Mouse (Mus musculus) thymus, adult 2 months (tissue): ENCODE measurements around the gene Hnrnpd. TPM values are rescaled to one million over a fixed set of nuclear protein-coding genes. Genes with fewer than 3 reads are reported as not detected.

Experiments used
- DNase-seq: peaks from one replicate; pipeline ENCODE4 v3.0.0; 2021
- H3K27ac ChIP-seq: fragments of 200-500 bp; 2 replicates; pipeline ENCODE4 v1.5.1; 2012; ENCODE audit warnings: low read length, control low read depth; ENCODE audit not compliant: control insufficient read depth, insufficient read depth
- H3K27me3 ChIP-seq: fragments of 200-500 bp; 2 replicates; pipeline ENCODE4 v1.6.1; 2012; ENCODE audit warnings: mild to moderate bottlenecking, low read length, moderate library complexity, mixed read lengths; ENCODE audit not compliant: control insufficient read depth, insufficient read depth
- H3K36me3 ChIP-seq: fragments of 200-500 bp; 2 replicates; pipeline ENCODE4 v1.6.1; 2012; ENCODE audit warnings: mild to moderate bottlenecking, low read length, moderate library complexity; ENCODE audit not compliant: control insufficient read depth, insufficient read depth
- H3K4me1 ChIP-seq: fragments of 200-500 bp; replicated peaks from 2 replicates; pipeline ENCODE4 v1.6.1; 2012; ENCODE audit warnings: low read length; ENCODE audit not compliant: control insufficient read depth, insufficient read depth
- H3K4me3 ChIP-seq: fragments of 200-500 bp; 2 replicates; pipeline ENCODE4 v1.5.1; 2012; ENCODE audit warnings: mild to moderate bottlenecking, low read length, control low read depth, moderate library complexity; ENCODE audit not compliant: control insufficient read depth, insufficient read depth
- CTCF ChIP-seq: fragments of 200-500 bp; IDR thresholded peaks from 2 replicates; pipeline ENCODE4 v1.5.1; 2012; ENCODE audit warnings: mild to moderate bottlenecking, control low read depth, low read length, moderate library complexity, borderline replicate concordance; ENCODE audit not compliant: control insufficient read depth, poor library complexity, insufficient read depth; ENCODE audit errors: extremely low read depth
- POLR2A ChIP-seq: fragments of 200-500 bp; IDR thresholded peaks from 2 replicates; pipeline ENCODE4 v1.6.1; 2012; ENCODE audit warnings: mild to moderate bottlenecking, low read length, control low read depth, moderate library complexity; ENCODE audit not compliant: control insufficient read depth, poor library complexity, insufficient read depth; ENCODE audit errors: extremely low read depth
- WGBS: fragments of 180-500 bp; shearing (Covaris S2); methylation state at CpG from one replicate; pipeline ENCODE4 v1.1.7; 2018; 5-methylcytosine and 5-hydroxymethylcytosine counted together
- polyA plus RNA-seq: library from polyadenylated mRNA; depleted of rRNA; stranded (reverse); fragments of >200 nt; gene quantifications from 2 replicates; pipeline ENCODE4 v1.2.3, GENCODE M21; 2012

Gene Hnrnpd
- polyA plus RNA-seq, 1 experiment = 62.6 TPM

GRCm38 (mm10) chr5:99994680-99995079, 15.9 kb upstream of the Hnrnpd start:
- H3K27ac ChIP-seq = no peak overlapping the region
- 96% methylated on average over 3 of the region's 3 CpGs for WGBS
- H3K36me3 ChIP-seq = no peaks in the 10 kb centered on the region
- DNase-seq = no peak
- no peak overlapping the region for H3K4me3 ChIP-seq
- H3K27me3 ChIP-seq = no peaks in the 10 kb centered on the region
- H3K4me1 ChIP-seq = no peaks in the 10 kb centered on the region
- no peak for TF ChIP-seq CTCF
- no peak for TF ChIP-seq POLR2A

- TF ChIP-seq POLR2A = no peak
- TF ChIP-seq CTCF = no peak
- Histone ChIP-seq H3K27ac (no peak overlapping the region), H3K27me3 (no peaks in the 10 kb centered on the region), H3K4me3 (no peak overlapping the region), H3K4me1 (no peaks in the 10 kb centered on the region), H3K36me3 (no peaks in the 10 kb centered on the region)
- 93% methylated on average over 3 of the region's 3 CpGs for WGBS
- no peak for DNase-seq
Measured at GRCm38 (mm10) chr5:99994166-99994565, 15.4 kb upstream of the Hnrnpd start.

DNA sequence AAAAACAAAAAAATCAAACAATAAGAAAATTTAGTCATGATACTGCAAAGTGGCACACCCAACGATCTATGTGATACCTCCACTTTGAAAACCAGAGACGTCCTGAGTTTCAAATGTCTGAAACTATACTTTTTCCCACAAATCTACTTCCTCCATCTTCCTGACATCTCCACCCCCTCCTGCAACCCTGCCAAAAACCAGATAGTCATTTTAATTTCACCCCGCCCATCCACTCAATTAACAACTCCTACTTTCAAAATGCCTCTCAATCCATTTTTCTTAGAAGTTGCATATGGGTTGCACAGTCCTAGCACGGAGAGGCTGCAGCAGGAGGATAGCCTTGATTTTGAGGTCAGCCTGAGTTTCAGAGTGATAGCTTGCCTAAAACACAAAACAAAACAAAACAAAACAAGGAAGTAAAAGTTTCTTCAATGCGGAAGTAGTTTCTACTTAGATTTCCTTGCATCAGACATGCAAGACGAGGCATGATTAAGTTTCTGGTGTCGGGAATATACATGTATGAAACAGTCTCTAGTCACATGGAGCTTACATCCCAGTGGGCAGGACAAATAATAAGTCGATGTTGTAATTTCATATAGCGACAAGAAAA, 4.8 kb upstream of the Hnrnpd start:
- Histone ChIP-seq H3K27ac (no peak overlapping the region), H3K4me1 (no peaks in the 10 kb centered on the region), H3K27me3 (no peaks in the 10 kb centered on the region), H3K36me3 (no peaks in the 10 kb centered on the region), H3K4me3 (no peak overlapping the region)
- TF ChIP-seq CTCF = no peak
- no peak for TF ChIP-seq POLR2A
- WGBS = 85% methylated on average over 9 of the region's 9 CpGs
- no peak for DNase-seq

DNA sequence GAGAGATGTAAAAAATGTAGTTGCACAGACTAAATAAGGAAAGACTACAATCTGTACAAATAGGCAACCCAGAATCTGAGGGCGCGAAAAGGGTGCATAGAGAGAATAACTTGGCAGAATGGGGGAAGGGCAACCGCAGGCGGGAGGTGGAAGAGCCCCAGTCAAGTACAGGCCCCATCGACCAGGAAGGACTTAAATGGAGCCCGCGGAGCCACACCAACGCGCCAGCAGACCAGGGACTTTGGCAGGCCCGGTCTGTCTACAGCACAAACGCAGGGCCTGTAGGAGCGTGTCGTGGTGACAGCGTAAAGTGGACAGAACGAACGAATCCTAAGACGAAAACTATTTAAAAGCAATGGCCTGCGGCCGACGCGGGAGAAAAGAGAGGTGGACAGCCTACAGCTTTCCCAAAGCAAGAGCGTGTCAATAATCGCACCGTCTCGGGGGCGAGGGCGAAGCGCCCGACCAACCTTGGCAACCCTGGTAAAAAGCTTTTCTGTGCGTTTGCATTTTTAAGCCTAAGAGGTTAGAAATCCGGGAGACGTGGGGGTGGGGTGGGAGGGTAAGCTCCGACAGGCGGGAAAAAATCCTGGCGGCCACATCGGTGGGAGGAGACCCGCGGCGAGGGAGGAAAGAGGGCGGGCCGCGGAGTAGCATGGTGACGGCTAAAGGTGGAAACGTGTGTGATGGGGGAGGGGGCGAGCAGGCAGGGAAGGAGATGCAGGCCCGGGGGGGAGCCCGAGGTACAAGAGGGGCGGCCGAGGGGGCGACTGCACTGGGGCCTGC, 1.0 kb downstream of the Hnrnpd start:
- Histone ChIP-seq H3K4me1 (peaks cover 9% of the 10 kb centered on the region), H3K36me3 (no peaks in the 10 kb centered on the region), H3K27me3 (no peaks in the 10 kb centered on the region), H3K4me3 (peak overlapping the region; percentile 96), H3K27ac (peak overlapping the region; percentile 58; the same call in 1 of the 2 replicates)
- peak; percentile 72 for DNase-seq
- TF ChIP-seq POLR2A (no peak), CTCF (no peak)
- under 1% methylated on average over 50 of the region's 50 CpGs for WGBS

DNA sequence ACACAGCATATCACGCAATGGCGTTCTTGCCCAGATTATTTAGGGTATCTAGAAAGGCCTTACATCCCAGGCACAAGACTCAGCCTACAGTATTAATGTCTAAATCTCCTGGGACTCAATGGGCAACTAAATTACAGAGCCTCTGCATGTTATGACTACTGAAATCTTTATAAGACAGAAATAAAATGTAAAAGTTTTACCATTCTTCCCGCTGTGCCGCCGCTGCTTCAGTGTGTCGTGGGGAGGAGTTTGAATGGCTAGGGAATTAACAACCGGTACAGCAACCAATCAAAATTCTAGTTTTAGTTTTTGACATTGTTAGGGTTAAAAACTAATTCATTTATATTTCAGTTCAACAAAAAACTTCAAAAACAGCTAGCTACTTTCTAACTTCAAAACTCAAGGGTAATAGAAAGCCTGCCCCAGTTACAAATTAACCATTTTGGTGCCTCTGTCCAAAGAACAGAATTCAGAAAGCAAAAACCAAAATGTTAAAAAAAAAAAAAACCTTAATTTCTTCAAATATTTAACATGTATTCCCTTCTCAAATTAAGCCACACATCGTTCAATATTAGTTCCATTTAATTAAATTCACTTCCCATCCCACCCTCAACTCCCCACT, 2.3 kb downstream of the Hnrnpd start:
- TF ChIP-seq CTCF (no peak), POLR2A (no peak)
- Histone ChIP-seq H3K4me3 (no peak overlapping the region), H3K4me1 (peaks cover 9% of the 10 kb centered on the region), H3K27me3 (no peaks in the 10 kb centered on the region), H3K36me3 (no peaks in the 10 kb centered on the region), H3K27ac (no peak overlapping the region)
- DNase-seq = no peak
- 6% methylated on average over 8 of the region's 8 CpGs for WGBS

GRCm38 (mm10) chr5:99975776-99976175, 3.0 kb downstream of the Hnrnpd start:
- no peak for TF ChIP-seq CTCF
- no peak for TF ChIP-seq POLR2A
- no peak overlapping the region for H3K4me3 ChIP-seq
- 0 out of 2 replicates have a peak, but pooled peaks cover 3% of the 10 kb centered on the region for H3K36me3 ChIP-seq
- H3K4me1 ChIP-seq = peaks cover 9% of the 10 kb centered on the region
- no peaks in the 10 kb centered on the region for H3K27me3 ChIP-seq
- no peak for DNase-seq
- no peak overlapping the region for H3K27ac ChIP-seq
- 54% methylated on average over 1 of the region's 1 CpGs for WGBS

DNA sequence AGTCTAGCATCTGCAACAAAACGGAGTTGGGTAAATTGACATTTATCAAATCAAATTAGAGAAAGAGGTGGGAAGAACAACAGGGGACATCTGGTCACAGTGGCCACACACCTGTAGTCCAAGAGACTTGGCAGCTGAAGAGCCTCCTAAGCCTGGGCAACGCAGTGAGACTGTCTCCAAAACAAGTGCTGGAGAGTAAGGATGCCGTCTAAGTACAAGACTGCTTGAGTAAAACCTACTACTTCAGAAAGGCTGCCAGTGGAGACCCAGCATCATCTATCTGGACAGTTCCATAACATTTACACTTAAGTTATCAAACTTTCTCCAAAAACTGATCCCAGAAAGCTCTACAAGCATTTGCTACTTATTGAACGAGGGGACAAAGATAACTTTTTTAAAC, 3.7 kb downstream of the Hnrnpd start:
- WGBS = 58% methylated on average over 4 of the region's 4 CpGs
- Histone ChIP-seq H3K36me3 (0 out of 2 replicates have a peak, but pooled peaks cover 5% of the 10 kb centered on the region), H3K27me3 (no peaks in the 10 kb centered on the region), H3K27ac (no peak overlapping the region), H3K4me1 (peaks cover 9% of the 10 kb centered on the region), H3K4me3 (no peak overlapping the region)
- DNase-seq = no peak
- TF ChIP-seq POLR2A (no peak), CTCF (no peak)
